ENCODE assay signal across 21 mouse cellular contexts in the genomic region with DNA sequence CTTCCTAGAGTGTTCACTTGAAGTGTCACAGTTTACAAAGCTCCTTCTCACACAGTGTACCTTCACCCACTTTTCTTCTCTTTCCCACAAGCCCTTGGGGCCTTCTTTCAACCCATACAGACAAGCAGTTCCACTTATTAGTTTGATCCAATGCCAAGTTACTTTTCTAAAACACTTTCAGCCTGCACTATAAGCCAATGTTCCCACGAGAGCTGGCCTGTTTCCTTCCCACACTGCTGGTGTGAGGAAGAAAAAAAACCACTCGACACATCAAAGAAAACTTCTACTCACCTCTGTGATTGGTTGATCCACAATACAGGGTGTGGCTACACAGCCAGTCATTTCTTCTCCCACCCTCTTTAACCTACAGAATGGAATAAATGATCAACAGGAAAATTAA.
A peak's percentile ranks its signal among the peaks of the same experiment; 100 is the strongest.
DNase-seq lines count a peak whose midpoint lies in the region; ATAC-seq and TF ChIP-seq lines count a peak whose summit lies in the region.
"Had no signal": no experiment of that assay in that cellular context is flagged by ENCODE, and none has a peak within 500 bp of the region (broad histone marks: within the 10 kb centered on the region; RNA-seq: fewer than 3 reads in every experiment).

No protein-coding gene starts in this region.

- DNase-seq in adrenal gland, postnatal 10 days = peak; percentile 9
- DNase-seq in adrenal gland, adult (ENCODE audit: inconsistent age in 2 of 2, low spot score in 1 of 2) = no peak
- peak; percentile 27 for DNase-seq in heart, postnatal 0 days (ENCODE audit: low spot score)
- no peak for DNase-seq in heart, adult 18-20 months
- peak; percentile 11 for DNase-seq in testis, postnatal 10 days (ENCODE audit: low spot score)
- DNase-seq in testis, postnatal 14 days (ENCODE audit: low spot score) = no peak
- DNase-seq in gastrocnemius, postnatal 25 days = no peak
- DNase-seq in cerebellum, postnatal 14 days = no peak
- DNase-seq: embryo, embryonic 11 days; gastrocnemius, adult 2 months; right cerebral cortex, postnatal 25 days; thymus, postnatal 25 days had no signal

- H3K27me3 ChIP-seq in heart, postnatal 0 days (ENCODE audit: control insufficient read depth, insufficient read depth, low read length) = no peaks in the 10 kb centered on the region
- H3K27me3 ChIP-seq: intestine, embryonic 15.5 days; neural tube, embryonic 15.5 days had no signal

- no peak for TF ChIP-seq CTCF in heart, postnatal 0 days (IDR thresholded peaks at IDR 0.05; ENCODE audit: low read depth)

- H3K4me3 ChIP-seq in heart, postnatal 0 days (ENCODE audit: low read depth, low read length) = no peak overlapping the region
- H3K4me3 ChIP-seq: gastrocnemius, adult 2 months; heart, embryonic 10.5 days; intestine, embryonic 15.5 days; myocyte; neural tube, embryonic 15.5 days had no signal

- no peaks in the 10 kb centered on the region for H3K9me3 ChIP-seq in heart, postnatal 0 days (replicated peaks; ENCODE audit: control insufficient read depth, low read length)
- H3K9me3 ChIP-seq: G1E; heart, embryonic 10.5 days; intestine, embryonic 15.5 days; neural tube, embryonic 15.5 days had no signal

- no peak overlapping the region for H3K9ac ChIP-seq in heart, postnatal 0 days (replicated peaks; ENCODE audit: low read depth, low read length)
- H3K9ac ChIP-seq: hindbrain, embryonic 14.5 days; intestine, embryonic 15.5 days; neural tube, embryonic 15.5 days had no signal

- WGBS in heart, postnatal 0 days = 15% methylated on average over 2 of the region's 2 CpGs

- TF ChIP-seq EP300 in heart, postnatal 0 days (IDR thresholded peaks at IDR 0.05; ENCODE audit: low read depth) = no peak

- H3K4me1 ChIP-seq in heart, postnatal 0 days (ENCODE audit: control insufficient read depth, insufficient read depth) = peaks cover 19% of the 10 kb centered on the region

- H3K4me2 ChIP-seq in heart, postnatal 0 days (ENCODE audit: low read depth, low read length) = no peak overlapping the region
- H3K4me2 ChIP-seq: hindbrain, embryonic 14.5 days; intestine, embryonic 15.5 days; midbrain, embryonic 11.5 days; neural tube, embryonic 15.5 days had no signal

- H3K36me3 ChIP-seq in heart, postnatal 0 days (replicated peaks; ENCODE audit: control insufficient read depth, insufficient read depth, low read length) = no peaks in the 10 kb centered on the region
- H3K36me3 ChIP-seq: G1E; heart, embryonic 10.5 days; intestine, embryonic 15.5 days; neural tube, embryonic 15.5 days had no signal

- H3K27ac ChIP-seq in heart, postnatal 0 days (ENCODE audit: low read depth) = 0 out of 2 replicates have a peak overlapping the region, but pooled peaks have one; percentile 18
- H3K27ac ChIP-seq: gastrocnemius, adult 2 months; hindbrain, embryonic 14.5 days; intestine, embryonic 15.5 days; neural tube, embryonic 15.5 days; stomach, postnatal 0 days had no signal

- no peak for ATAC-seq in heart, postnatal 0 days (ENCODE audit: insufficient read depth, low read depth)
- ATAC-seq: CD4-positive, CD25-positive, alpha-beta regulatory T cell, adult 4 months; intestine, embryonic 15.5 days had no signal

Comparison
In these comparisons a context has a peak if more than half of its experiments do, and no peak if none do; other contexts are left out.
1. DNase-seq: peak in adrenal gland, postnatal 10 days (single experiment), heart, postnatal 0 days (single experiment) and testis, postnatal 10 days (single experiment); none in adrenal gland, adult (0 of 2), heart, adult 18-20 months (0 of 2), testis, postnatal 14 days (single experiment), gastrocnemius, postnatal 25 days (single experiment) and cerebellum, postnatal 14 days (0 of 2).